Mouse (Mus musculus) intestine, embryonic 14.5 days (tissue): ENCODE measurements around the gene Fgfr2. TPM values are rescaled to one million over a fixed set of nuclear protein-coding genes. Genes with fewer than 3 reads are reported as not detected.

ENCODE experiments used
- ATAC-seq: fragments of 200-750 bp; cut with Nextera tagmentation; replicated peaks from 2 replicates; pipeline ENCODE4 v1.8.0; 2017; ENCODE audit warnings: low read depth, moderate number of reproducible peaks, moderate TSS enrichment, moderate library complexity; ENCODE audit not compliant: low FRiP score, low TSS enrichment
- DNase-seq: peaks from one replicate; pipeline ENCODE4 v3.0.0-alpha.2; 2018; ENCODE audit warnings: low spot score
- H3K27ac ChIP-seq: fragments of 300-500 bp; sonication (generic); 2 replicates; pipeline ENCODE4 v1.5.1; 2014; ENCODE audit warnings: low read depth, mild to moderate bottlenecking, control low read depth
- H3K27me3 ChIP-seq: fragments of 300-500 bp; sonication (generic); replicated peaks from 2 replicates; pipeline ENCODE4 v1.6.1; 2014; ENCODE audit warnings: low read length, control low read depth; ENCODE audit not compliant: control insufficient read depth, insufficient read depth
- H3K36me3 ChIP-seq: fragments of 300-500 bp; sonication (generic); 2 replicates; pipeline ENCODE4 v1.6.1; 2014; ENCODE audit warnings: low read length, control low read depth; ENCODE audit not compliant: control insufficient read depth, insufficient read depth
- H3K4me1 ChIP-seq: fragments of 300-500 bp; sonication (generic); replicated peaks from 2 replicates; pipeline ENCODE4 v1.6.1; 2014; ENCODE audit warnings: low read length, control low read depth, mixed read lengths; ENCODE audit not compliant: control insufficient read depth, insufficient read depth
- H3K4me2 ChIP-seq: fragments of 300-500 bp; sonication (generic); 2 replicates; pipeline ENCODE4 v1.6.1; 2014; ENCODE audit warnings: low read length
- H3K4me3 ChIP-seq: fragments of 300-500 bp; sonication (generic); 2 replicates; pipeline ENCODE4 v1.5.1; 2014; ENCODE audit warnings: low read depth, low read length, control low read depth, mixed read lengths
- H3K9ac ChIP-seq: fragments of 300-500 bp; sonication (generic); 2 replicates; pipeline ENCODE4 v1.6.1; 2014; ENCODE audit warnings: mild to moderate bottlenecking, low read length
- H3K9me3 ChIP-seq: fragments of 300-500 bp; sonication (generic); 2 replicates; pipeline ENCODE4 v1.6.1; 2016; ENCODE audit warnings: low read length, control low read depth; ENCODE audit not compliant: control insufficient read depth
- WGBS: fragments of 180-500 bp; shearing (Covaris S2); extraction: QIAGEN DNeasy Blood & Tissue Kit; methylation state at CpG from one replicate; pipeline ENCODE4 v1.1.7; 2014; 5-methylcytosine and 5-hydroxymethylcytosine counted together
- polyA plus RNA-seq: library from polyadenylated mRNA; unstranded; fragments of >200 nt; fragmentation: Nextera tagmentation; extraction: Ambion mirVana; gene quantifications from 2 replicates; pipeline ENCODE4 v1.2.1, GENCODE M21; 2014

Gene Fgfr2
- polyA plus RNA-seq, 1 experiment from 2014 or later, result 105 TPM

DNA sequence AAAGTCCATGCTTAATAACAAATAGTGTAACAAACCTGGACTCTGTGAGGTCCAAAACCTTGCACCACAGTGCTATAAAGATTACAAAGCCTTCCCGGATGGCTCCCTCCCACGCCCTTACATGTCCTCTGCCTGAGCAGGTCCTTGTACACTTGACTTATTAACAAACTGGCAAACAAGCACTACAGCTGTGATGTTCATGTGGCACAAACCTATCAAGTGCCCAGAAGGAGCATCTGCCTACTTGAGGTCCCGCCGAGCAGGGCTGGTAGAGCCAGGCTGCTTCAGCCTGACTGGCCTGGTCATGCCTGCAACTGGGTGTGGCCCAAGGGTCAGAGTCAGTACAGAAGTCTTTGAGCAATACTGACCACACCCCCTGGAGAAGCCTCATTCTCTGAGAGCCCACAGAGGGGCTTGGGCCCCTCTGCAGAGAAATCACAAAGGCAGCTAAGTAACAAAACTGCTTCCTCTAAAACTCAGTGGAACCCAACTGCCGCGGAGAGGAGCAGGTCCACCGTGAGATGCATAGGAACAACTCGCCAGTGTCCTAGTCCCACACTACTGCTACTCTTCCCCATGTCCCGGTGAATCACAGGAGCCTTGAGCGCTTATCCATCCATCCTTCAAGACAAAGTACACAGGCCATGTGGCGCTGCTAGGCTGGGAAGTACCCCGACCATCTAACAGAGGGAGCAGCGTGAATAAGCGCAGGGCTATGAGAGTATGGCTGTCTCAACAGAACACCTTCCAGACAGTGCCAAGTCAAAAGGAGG is 332.5 kb downstream of the Fgfr2 start:
- ATAC-seq (no peak), DNase-seq (no peak)
- Histone ChIP-seq H3K36me3 (no peaks in the 10 kb centered on the region), H3K4me3 (no peak overlapping the region), H3K4me1 (peaks cover 24% of the 10 kb centered on the region), H3K27me3 (no peaks in the 10 kb centered on the region), H3K9ac (no peak overlapping the region), H3K4me2 (no peak overlapping the region), H3K9me3 (no peaks in the 10 kb centered on the region), H3K27ac (no peak overlapping the region)
- WGBS, result 79% methylated on average over 14 of the region's 14 CpGs

GRCm38 (mm10) chr7:132788826-132789225 is 334.3 kb downstream of the Fgfr2 start:
- no peak overlapping the region for H3K4me3 ChIP-seq
- no peak overlapping the region for H3K9ac ChIP-seq
- H3K4me1 ChIP-seq, result peaks cover 24% of the 10 kb centered on the region
- H3K4me2 ChIP-seq, result no peak overlapping the region
- 91% methylated on average over 13 of the region's 13 CpGs for WGBS
- DNase-seq (no peak), ATAC-seq (no peak)
- no peak overlapping the region for H3K27ac ChIP-seq
- H3K27me3 ChIP-seq, result no peaks in the 10 kb centered on the region
- no peaks in the 10 kb centered on the region for H3K36me3 ChIP-seq
- no peaks in the 10 kb centered on the region for H3K9me3 ChIP-seq

- no peak overlapping the region for H3K27ac ChIP-seq
- H3K4me2 ChIP-seq, result no peak overlapping the region
- WGBS, result 79% methylated on average over 4 of the region's 4 CpGs
- no peak for DNase-seq
- no peaks in the 10 kb centered on the region for H3K36me3 ChIP-seq
- H3K4me3 ChIP-seq, result no peak overlapping the region
- peaks cover 21% of the 10 kb centered on the region for H3K4me1 ChIP-seq
- H3K9me3 ChIP-seq, result no peaks in the 10 kb centered on the region
- H3K27me3 ChIP-seq, result no peaks in the 10 kb centered on the region
- no peak overlapping the region for H3K9ac ChIP-seq
- no peak for ATAC-seq
Observed at GRCm38 (mm10) chr7:132787496-132788190, 335.5 kb downstream of the Fgfr2 start.

- no peaks in the 10 kb centered on the region for H3K27me3 ChIP-seq
- H3K4me2 ChIP-seq, result no peak overlapping the region
- DNase-seq (no peak), ATAC-seq (0 out of 2 replicates have a peak, but pooled peaks have one; percentile 37)
- 94% methylated on average over 4 of the region's 4 CpGs for WGBS
- H3K9me3 ChIP-seq, result no peaks in the 10 kb centered on the region
- peaks cover 21% of the 10 kb centered on the region for H3K4me1 ChIP-seq
- peak overlapping the region; percentile 6; the same call in 1 of the 2 replicates for H3K27ac ChIP-seq
- H3K36me3 ChIP-seq, result no peaks in the 10 kb centered on the region
- no peak overlapping the region for H3K4me3 ChIP-seq
- H3K9ac ChIP-seq, result no peak overlapping the region
Observed at GRCm38 (mm10) chr7:132787022-132787421, 336.1 kb downstream of the Fgfr2 start.

DNA sequence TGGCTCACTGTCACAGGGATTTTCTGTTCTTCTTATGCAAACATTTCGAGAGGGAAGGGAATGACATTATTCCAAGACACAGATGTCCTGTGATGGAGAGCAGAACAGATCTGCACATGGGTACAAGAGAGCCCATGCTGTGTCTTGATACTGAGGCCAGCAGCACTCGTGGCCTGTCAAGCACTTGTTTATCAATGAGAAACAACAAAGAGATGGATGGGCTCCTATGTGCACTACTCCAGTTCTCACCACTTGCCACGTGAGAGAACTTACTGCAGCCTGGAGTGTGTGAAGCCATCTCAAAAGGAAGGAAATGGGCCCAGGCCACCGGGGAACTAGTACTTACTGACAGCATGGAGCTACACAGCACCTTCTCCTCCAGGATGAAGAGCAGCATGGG is 336.6 kb downstream of the Fgfr2 start:
- ATAC-seq (0 out of 2 replicates have a peak, but pooled peaks have one; percentile 54), DNase-seq (no peak)
- H3K9me3 ChIP-seq, result no peaks in the 10 kb centered on the region
- H3K27ac ChIP-seq, result peak overlapping the region; percentile 6; the same call in 1 of the 2 replicates
- H3K36me3 ChIP-seq, result no peaks in the 10 kb centered on the region
- H3K4me2 ChIP-seq, result no peak overlapping the region
- H3K4me1 ChIP-seq, result peaks cover 21% of the 10 kb centered on the region
- WGBS, result 16% methylated on average over 4 of the region's 4 CpGs
- no peaks in the 10 kb centered on the region for H3K27me3 ChIP-seq
- no peak overlapping the region for H3K4me3 ChIP-seq
- no peak overlapping the region for H3K9ac ChIP-seq

GRCm38 (mm10) chr7:132786011-132786410 is 337.1 kb downstream of the Fgfr2 start:
- 26% methylated on average over 7 of the region's 7 CpGs for WGBS
- Histone ChIP-seq H3K27ac (no peak overlapping the region), H3K27me3 (no peaks in the 10 kb centered on the region), H3K4me2 (no peak overlapping the region), H3K4me1 (peaks cover 26% of the 10 kb centered on the region), H3K9me3 (no peaks in the 10 kb centered on the region), H3K9ac (no peak overlapping the region), H3K4me3 (no peak overlapping the region), H3K36me3 (no peaks in the 10 kb centered on the region)
- no peak for ATAC-seq
- no peak for DNase-seq

DNA sequence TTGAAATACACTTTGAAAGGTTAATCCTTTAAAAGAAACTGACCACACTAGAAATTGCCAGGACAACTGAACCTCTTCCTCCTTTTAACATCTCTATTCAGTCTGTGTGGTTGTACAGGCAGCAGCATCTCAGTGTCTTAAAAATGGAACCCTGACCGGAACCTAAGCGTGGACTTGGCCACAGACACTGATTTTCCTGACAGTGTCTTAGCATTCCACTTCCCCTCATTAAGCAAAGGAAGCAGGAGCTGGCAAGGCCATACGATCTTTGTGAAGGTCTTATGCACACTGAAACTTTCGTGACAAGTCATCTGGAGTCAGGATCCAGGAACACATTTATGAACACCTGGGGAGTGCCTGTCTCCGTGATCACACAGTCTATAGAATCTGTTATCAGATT is 339.0 kb downstream of the Fgfr2 start:
- H3K4me2 ChIP-seq, result no peak overlapping the region
- peaks cover 1% of the 10 kb centered on the region; the same call in 1 of the 2 replicates for H3K36me3 ChIP-seq
- DNase-seq (no peak), ATAC-seq (no peak)
- H3K27ac ChIP-seq, result no peak overlapping the region
- no peaks in the 10 kb centered on the region for H3K27me3 ChIP-seq
- WGBS, result 79% methylated on average over 5 of the region's 5 CpGs
- H3K4me3 ChIP-seq, result no peak overlapping the region
- H3K9ac ChIP-seq, result no peak overlapping the region
- H3K4me1 ChIP-seq, result peaks cover 30% of the 10 kb centered on the region
- no peaks in the 10 kb centered on the region for H3K9me3 ChIP-seq

DNA sequence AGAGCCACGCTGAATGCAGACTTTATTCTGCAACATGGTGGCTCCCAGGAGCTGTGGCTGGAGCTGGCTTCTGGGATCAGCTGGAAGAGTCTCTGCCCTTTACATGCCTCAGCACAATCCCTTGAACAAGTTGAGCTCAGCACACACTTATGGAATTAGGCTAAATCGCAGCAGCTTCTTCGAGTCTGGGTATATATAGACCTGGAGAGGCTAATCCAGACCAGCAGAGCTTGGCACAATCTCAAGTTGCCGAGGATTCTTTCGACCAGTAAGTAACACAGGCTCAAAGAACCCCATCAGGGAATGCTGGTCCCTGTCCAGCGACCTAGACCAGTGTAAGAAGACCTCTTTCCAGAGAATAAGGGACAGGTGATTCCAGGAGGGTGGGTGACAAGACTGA is 341.3 kb downstream of the Fgfr2 start:
- 60% methylated on average over 6 of the region's 6 CpGs for WGBS
- no peak overlapping the region for H3K27ac ChIP-seq
- H3K36me3 ChIP-seq, result peaks cover 23% of the 10 kb centered on the region
- DNase-seq (no peak), ATAC-seq (no peak)
- H3K9ac ChIP-seq, result no peak overlapping the region
- peaks cover 24% of the 10 kb centered on the region for H3K4me1 ChIP-seq
- H3K9me3 ChIP-seq, result no peaks in the 10 kb centered on the region
- no peak overlapping the region for H3K4me2 ChIP-seq
- no peaks in the 10 kb centered on the region for H3K27me3 ChIP-seq
- no peak overlapping the region for H3K4me3 ChIP-seq
